Mouse (Mus musculus) spleen, postnatal 10 days (tissue): ENCODE data around the gene Ece1.

Experiments used
- DNase-seq, 2 experiments: peaks; one replicate each; pipeline ENCODE4 v3.0.0; 2021 to 2022; ENCODE audit warnings: low spot score in 2 of 2

Ece1 gene

GRCm38 (mm10) chr4:137913321-137914057, 51.5 kb downstream of the Ece1 start:
- peak; percentile 52 to 81 for DNase-seq

GRCm38 (mm10) chr4:137917591-137917990, 55.6 kb downstream of the Ece1 start:
- no peak for DNase-seq

DNA sequence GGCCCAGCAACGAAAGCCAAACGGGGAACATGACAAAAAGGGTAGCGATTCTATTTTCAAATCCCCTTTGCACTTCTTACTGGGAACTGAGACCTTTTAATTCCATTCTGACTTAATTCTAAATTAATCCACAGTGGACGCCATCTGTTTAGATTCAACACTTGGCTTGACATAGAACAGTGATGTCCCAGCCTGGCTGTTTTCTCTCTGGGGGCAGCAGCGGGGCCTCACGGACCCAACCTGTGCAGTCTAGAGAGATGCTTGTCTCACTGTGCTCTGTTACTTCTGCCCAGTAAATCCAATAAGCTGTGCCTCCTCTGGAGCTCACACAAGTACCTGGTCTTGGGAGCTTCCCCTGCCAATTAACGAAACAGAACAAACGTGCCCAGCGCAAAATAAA, 56.5 kb downstream of the Ece1 start:
- no peak for DNase-seq

GRCm38 (mm10) chr4:137919116-137919515, 57.1 kb downstream of the Ece1 start:
- no peak for DNase-seq

DNA sequence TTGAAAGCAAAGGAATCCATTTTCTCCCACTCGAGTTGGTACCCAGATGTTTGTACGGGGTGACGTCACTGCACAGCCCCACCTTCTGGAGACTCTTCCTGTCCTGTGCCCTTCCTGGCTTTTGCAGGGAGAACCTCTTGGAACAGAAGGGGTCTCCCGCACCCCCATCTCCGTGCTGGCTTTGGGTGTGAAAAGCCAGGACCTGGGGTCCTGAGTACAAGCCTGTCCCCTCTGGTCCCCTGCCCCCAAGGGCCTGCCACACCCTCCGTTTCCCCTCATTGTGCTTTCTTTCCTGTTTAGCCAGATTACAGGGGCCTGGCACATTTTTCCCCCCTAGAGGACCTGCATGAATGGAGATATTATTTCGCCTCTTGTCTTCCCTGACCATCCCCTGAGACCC, 58.0 kb downstream of the Ece1 start:
- DNase-seq, result no peak

DNA sequence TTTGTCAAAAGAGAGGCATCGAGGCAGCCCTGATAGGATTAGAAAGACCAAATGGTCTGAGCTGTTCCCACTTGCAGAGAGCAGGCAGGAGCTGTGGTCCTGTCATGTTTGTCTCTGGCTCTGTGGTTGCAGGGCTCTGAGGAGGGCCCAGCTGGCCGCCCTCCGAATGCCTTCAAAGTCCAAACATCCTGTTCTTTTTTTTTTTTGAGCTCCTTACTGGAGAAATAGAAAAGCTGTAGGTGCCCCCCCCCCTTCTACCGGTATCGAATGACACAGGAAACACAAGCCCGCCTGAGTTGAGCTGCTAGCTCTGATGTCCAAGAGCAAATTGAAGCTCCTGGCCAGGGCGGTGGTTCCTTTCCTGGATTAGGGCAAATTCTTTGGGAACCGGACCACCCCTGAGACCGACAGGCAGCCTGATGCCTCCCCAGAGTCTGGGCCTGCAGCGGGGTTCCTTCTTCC, 58.5 kb downstream of the Ece1 start:
- no peak for DNase-seq

GRCm38 (mm10) chr4:137921510-137921909, 59.5 kb downstream of the Ece1 start:
- no peak for DNase-seq

GRCm38 (mm10) chr4:137923052-137923451, 61.0 kb downstream of the Ece1 start:
- no peak for DNase-seq

- DNase-seq, result no peak
Observed at GRCm38 (mm10) chr4:137925176-137925575, 63.1 kb downstream of the Ece1 start.

DNA sequence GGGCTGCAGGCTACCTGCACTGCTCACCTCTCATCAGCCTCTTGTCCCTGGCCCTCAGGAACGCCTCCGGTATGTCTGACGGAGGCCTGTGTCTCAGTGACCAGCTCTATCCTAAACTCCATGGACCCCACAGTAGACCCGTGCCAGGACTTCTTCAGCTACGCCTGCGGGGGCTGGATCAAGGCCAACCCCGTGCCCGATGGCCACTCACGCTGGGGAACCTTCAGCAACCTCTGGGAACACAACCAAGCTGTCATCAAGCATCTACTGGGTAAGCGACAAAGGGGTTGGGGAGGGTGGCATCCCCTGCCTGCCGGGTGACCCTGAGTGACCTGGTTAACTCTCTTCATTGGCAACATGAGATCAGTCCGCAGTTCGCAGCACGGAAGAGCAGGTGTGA, 64.1 kb downstream of the Ece1 start:
- no peak for DNase-seq

DNA sequence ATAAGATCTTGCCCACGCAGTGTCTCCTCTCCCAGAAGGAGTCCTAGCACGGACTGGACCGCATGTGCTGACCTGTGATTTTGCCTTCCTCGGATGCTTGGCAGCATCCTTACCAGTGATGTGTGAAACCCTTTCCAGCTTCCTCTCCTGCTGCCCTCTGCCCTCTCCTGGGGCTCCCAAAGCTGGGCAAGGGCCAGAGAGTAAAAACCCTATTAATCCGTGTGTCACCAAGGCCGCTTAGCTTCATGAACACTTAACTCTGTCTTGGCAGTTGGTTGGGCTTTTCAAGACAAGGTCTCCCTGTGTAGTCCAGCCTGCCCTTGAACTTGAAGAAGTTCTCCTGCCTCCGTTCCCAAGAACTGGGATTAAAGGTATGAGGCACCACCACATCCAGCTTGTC, 65.1 kb downstream of the Ece1 start:
- no peak for DNase-seq

GRCm38 (mm10) chr4:137927741-137928535, 65.9 kb downstream of the Ece1 start:
- DNase-seq, result no peak

GRCm38 (mm10) chr4:137928813-137929212, 66.8 kb downstream of the Ece1 start:
- DNase-seq, result no peak

- no peak for DNase-seq
Observed at GRCm38 (mm10) chr4:137929341-137930016, 67.4 kb downstream of the Ece1 start.

DNA sequence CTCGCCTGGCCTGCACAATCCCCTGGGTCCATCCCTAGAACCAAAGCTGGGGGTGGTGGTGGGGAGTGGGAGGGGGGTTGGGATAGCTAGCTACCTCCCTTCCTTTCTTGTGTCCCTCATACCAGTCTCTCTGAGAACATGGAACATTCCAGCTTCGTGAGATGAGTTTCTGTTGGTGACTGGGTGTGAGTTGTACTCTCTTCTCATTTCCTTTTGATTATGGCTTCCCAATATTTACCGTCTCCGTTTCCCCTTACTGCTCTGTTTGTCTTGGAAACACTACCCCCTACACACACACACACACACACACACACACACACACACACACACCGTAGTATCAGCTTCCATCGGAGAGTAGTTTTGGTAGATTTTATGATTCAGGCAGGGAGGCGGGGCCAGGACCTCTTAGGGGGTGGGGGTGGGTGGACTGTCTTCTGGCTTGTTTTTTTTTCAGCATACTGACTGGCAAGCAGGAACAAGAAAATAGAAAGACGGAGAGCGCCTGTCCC, 68.5 kb downstream of the Ece1 start:
- DNase-seq, result no peak

DNA sequence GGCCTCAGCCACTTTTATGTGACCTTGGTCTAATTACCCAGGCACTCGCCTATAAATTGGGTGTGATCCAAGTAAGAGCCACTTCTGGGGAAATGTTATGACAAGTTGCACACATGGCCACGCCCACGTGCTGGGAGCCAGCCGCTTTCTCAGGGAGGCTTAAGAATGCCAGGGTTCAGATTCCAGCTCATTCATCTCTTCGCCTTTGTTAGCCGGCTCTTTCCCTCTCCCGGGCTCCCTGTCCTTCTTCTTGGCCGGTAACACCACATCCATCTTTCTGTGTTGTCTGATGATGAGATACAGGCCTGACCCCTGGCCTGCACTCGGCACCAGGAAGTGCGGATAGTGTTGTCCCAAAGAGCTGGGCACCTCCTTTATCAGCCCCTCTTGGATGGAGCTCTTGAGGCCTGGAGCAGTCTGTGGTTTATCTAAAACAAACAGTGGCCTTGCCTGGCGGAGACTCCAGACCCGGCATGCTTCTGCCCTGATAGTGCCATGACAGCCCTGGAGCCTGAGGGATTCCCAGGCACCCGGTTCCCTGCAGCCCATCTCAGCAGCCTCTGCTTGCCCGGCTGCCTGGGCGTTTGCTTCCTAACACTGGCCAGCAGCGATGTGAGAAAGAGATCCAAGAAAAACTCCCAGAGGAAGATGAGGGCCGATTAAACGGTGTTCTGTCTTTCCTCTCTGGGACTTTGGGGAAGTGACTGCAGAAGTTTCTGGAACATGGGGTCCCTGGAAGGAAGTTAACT, 69.1 kb downstream of the Ece1 start:
- DNase-seq, result peak; percentile 48 to 76

- no peak for DNase-seq
Observed at GRCm38 (mm10) chr4:137932554-137933178, 70.6 kb downstream of the Ece1 start.

DNA sequence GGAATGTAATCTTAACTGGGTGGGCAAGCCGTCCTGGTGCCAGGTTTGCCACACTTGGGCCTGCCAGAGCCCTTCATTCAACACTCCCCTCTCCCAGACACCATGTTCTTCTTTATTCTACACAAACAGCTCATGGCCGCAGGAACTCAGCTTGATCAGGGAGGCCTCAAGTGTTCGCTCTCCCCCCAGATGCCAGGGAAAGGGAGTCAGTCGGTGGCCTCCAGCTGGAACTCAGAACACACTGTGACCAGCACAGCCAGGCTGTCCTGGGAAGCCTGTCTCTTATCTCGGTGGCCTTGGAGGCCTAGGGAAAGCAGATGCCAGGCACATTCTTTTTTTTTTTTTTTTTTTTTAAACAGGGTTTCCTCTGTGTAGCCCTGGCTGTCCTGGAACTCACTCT, 71.3 kb downstream of the Ece1 start:
- no peak for DNase-seq

DNA sequence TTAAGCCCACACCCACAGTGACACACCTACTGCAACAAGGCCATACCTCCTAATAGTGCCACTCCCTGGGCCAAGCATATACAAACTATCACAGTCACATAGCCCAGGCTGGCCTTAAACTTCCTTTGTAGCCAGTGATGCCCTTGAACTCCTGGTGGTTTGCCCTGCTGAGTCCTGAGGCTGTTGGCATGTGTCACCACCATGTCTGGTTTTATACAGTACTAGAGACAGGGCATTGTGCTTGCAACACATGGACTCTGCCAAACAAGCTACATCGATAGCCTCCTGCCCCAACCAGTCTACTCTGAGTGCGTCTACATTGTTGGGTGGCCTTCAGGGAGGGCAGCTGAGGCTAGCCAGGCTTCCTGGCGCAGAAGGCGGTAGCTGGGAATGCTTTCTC, 74.1 kb downstream of the Ece1 start:
- DNase-seq, result no peak

- no peak for DNase-seq
Observed at GRCm38 (mm10) chr4:137940061-137940460, 78.0 kb downstream of the Ece1 start.
